Mouse (Mus musculus): Measurements from ENCODE around the gene Kxd1. TPM values are rescaled to one million over a fixed set of nuclear protein-coding genes. Genes with fewer than 3 reads are reported as not detected.

Kxd1 gene
- polyA plus RNA-seq, 1 experiment from 2014 or later, result 57.2 TPM

- no peaks in the 10 kb centered on the region for H3K9me3 ChIP-seq
- H3K4me3 ChIP-seq, result no peak overlapping the region
- H3K4me1 ChIP-seq, result peaks cover 30% of the 10 kb centered on the region
- H3K36me3 ChIP-seq (replicated peaks), result no peaks in the 10 kb centered on the region
- H3K27ac ChIP-seq, result no peak overlapping the region
- 85% methylated on average over 3 of the region's 3 CpGs for WGBS
- H3K27me3 ChIP-seq (ENCODE audit: poor library complexity, severe bottlenecking), result peaks cover 92% of the 10 kb centered on the region
- DNase-seq (ENCODE audit: extremely low spot score, low spot score), result no peak
These were observed 45.8 kb downstream of the Kxd1 start for GRCm38 (mm10) chr8:70481908-70482307.

- DNase-seq (ENCODE audit: extremely low spot score, low spot score), result peak; percentile 59
- peak overlapping the region; percentile 92 for H3K27ac ChIP-seq
- H3K9me3 ChIP-seq, result no peaks in the 10 kb centered on the region
- H3K27me3 ChIP-seq (ENCODE audit: poor library complexity, severe bottlenecking), result peaks cover 47% of the 10 kb centered on the region
- H3K4me3 ChIP-seq, result peak overlapping the region; percentile 94
- peaks cover 29% of the 10 kb centered on the region for H3K4me1 ChIP-seq
- H3K36me3 ChIP-seq (replicated peaks), result peaks cover 14% of the 10 kb centered on the region
- WGBS, result under 1% methylated on average over 21 of the region's 21 CpGs
These were observed 50.3 kb downstream of the Kxd1 start for GRCm38 (mm10) chr8:70477269-70477982.

- H3K27me3 ChIP-seq (ENCODE audit: poor library complexity, severe bottlenecking), result peaks cover 39% of the 10 kb centered on the region
- WGBS, result under 1% methylated on average over 53 of the region's 53 CpGs
- peak within 1 kb of the TSS; percentile 92 for H3K27ac ChIP-seq
- DNase-seq (ENCODE audit: extremely low spot score, low spot score), result peak; percentile 95
- H3K4me3 ChIP-seq, result peak within 1 kb of the TSS; percentile 94
- H3K4me1 ChIP-seq, result peaks cover 29% of the 10 kb centered on the region
- no peaks in the 10 kb centered on the region for H3K9me3 ChIP-seq
- H3K36me3 ChIP-seq (replicated peaks), result peaks cover 17% of the 10 kb centered on the region
These were observed 51.2 kb downstream of the Kxd1 start, which contains the start of gene Klhl26 for GRCm38 (mm10) chr8:70476333-70477268. Klhl26 (minus strand) TSS chr8:70476968.

DNA sequence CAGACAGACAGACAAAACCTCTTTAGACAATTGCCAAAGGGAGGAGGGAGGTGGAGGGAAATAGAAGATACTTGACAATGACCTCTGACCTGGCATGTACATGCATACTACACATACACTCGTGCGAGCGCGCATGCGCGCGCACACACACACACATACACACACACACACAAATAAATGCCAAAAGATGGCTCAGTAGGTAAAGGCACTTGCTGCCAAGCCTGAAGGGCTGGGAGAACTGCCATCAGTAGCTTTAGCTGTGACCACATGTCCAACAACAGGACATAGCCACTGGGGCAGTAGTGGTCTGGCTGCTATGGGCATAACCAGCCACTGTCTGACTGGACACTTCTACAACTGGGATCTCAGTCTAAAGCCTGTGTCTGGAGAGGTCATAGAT lies 55.9 kb downstream of the Kxd1 start:
- no peak for DNase-seq (ENCODE audit: extremely low spot score, low spot score)
- H3K27ac ChIP-seq, result no peak overlapping the region
- no peak overlapping the region for H3K4me3 ChIP-seq
- H3K27me3 ChIP-seq (ENCODE audit: poor library complexity, severe bottlenecking), result no peaks in the 10 kb centered on the region
- no peaks in the 10 kb centered on the region for H3K9me3 ChIP-seq
- over 99% methylated on average over 7 of the region's 7 CpGs for WGBS
- H3K36me3 ChIP-seq (replicated peaks), result peaks cover 20% of the 10 kb centered on the region
- peaks cover 42% of the 10 kb centered on the region for H3K4me1 ChIP-seq

- Histone ChIP-seq H3K27ac (no peak overlapping the region), H3K9me3 (no peaks in the 10 kb centered on the region), H3K4me3 (no peak overlapping the region), H3K36me3 (replicated peaks) (peaks cover 26% of the 10 kb centered on the region), H3K4me1 (peaks cover 36% of the 10 kb centered on the region), H3K27me3 (ENCODE audit: poor library complexity, severe bottlenecking) (no peaks in the 10 kb centered on the region)
- WGBS, result 77% methylated on average over 2 of the region's 2 CpGs
- no peak for DNase-seq (ENCODE audit: extremely low spot score, low spot score)
These were observed 57.8 kb downstream of the Kxd1 start for GRCm38 (mm10) chr8:70469938-70470337.

DNA sequence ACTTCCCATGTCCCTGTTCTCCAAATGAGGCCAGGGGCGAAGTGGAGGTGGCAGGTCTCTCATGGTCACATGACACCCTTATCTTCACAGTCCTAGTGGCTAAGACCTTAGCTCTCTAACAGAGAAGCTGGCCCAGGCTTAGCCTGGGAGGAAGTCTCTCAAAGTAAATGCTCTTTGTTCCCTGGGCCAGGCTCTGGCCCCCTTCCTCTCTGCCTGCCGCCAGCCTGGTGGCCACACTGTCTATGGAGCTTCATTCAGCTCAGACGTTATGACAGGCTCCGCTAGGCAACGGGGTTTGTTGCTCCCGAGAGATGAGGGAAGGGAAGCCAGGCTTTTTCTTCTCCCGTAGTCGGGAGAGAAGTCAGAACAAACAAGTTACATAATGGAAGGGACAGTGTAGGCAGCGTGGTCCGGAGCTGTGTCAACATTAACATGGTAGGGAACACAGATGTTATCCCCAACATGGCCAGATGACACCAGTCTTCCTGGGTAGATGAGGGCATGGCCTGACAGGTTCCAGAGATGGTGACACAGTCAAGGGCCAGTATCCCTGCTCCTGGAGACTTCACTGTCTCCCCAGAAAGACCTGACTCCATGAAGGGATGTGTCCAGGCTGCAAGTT lies 58.4 kb downstream of the Kxd1 start:
- Histone ChIP-seq H3K27ac (no peak overlapping the region; the same call in 1 of the 2 replicates), H3K9me3 (no peaks in the 10 kb centered on the region), H3K4me3 (no peak overlapping the region), H3K27me3 (ENCODE audit: poor library complexity, severe bottlenecking) (no peaks in the 10 kb centered on the region), H3K4me1 (peaks cover 36% of the 10 kb centered on the region), H3K36me3 (replicated peaks) (peaks cover 24% of the 10 kb centered on the region)
- no peak for DNase-seq (ENCODE audit: extremely low spot score, low spot score)
- 72% methylated on average over 10 of the region's 10 CpGs for WGBS

GRCm38 (mm10) chr8:70468733-70469132 lies 59.0 kb downstream of the Kxd1 start:
- 92% methylated on average over 4 of the region's 4 CpGs for WGBS
- H3K4me3 ChIP-seq, result no peak overlapping the region
- no peak overlapping the region for H3K27ac ChIP-seq

GRCm38 (mm10) chr8:70467907-70468306 lies 59.8 kb downstream of the Kxd1 start:
- H3K27ac ChIP-seq, result no peak overlapping the region
- no peak for DNase-seq (ENCODE audit: extremely low spot score, low spot score)
- peaks cover 44% of the 10 kb centered on the region for H3K4me1 ChIP-seq
- H3K36me3 ChIP-seq (replicated peaks), result peaks cover 20% of the 10 kb centered on the region
- no peaks in the 10 kb centered on the region for H3K27me3 ChIP-seq (ENCODE audit: poor library complexity, severe bottlenecking)
- H3K9me3 ChIP-seq, result no peaks in the 10 kb centered on the region
- 67% methylated on average over 1 of the region's 1 CpGs for WGBS
- no peak overlapping the region for H3K4me3 ChIP-seq

More at GRCm38 (mm10) chr8:70468733-70469132, 59.0 kb downstream of the Kxd1 start:
- no peak for DNase-seq (ENCODE audit: extremely low spot score, low spot score)
- H3K36me3 ChIP-seq (replicated peaks), result peaks cover 20% of the 10 kb centered on the region
- H3K27me3 ChIP-seq (ENCODE audit: poor library complexity, severe bottlenecking), result no peaks in the 10 kb centered on the region
- peaks cover 37% of the 10 kb centered on the region for H3K4me1 ChIP-seq
- H3K9me3 ChIP-seq, result no peaks in the 10 kb centered on the region

DNA sequence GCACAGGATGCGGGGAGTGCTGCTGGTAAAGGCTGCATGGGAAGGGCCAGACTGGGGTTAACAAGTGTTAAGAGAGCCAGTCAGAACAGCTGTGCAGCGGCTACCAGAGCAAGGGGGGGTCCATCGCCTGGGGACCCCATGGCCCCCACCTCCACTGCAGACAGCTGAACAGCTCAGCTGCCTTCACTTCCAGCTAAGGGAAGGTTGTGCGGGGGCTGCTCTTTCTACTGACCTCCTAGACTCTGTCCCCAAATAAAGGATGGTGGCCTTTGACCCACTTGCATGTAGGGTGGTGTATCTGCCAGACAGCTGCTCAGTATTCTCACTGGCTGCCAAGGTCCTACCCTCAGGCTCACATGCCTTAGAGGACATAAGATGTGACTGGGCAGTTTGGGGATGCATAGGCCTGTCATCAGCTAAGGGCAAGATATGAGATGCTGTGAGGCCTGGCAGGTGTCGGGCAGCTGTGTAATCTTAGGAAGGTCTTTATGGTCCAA lies 60.5 kb downstream of the Kxd1 start:
- Histone ChIP-seq H3K4me1 (peaks cover 44% of the 10 kb centered on the region), H3K27ac (peak overlapping the region; percentile 31), H3K9me3 (no peaks in the 10 kb centered on the region), H3K27me3 (ENCODE audit: poor library complexity, severe bottlenecking) (no peaks in the 10 kb centered on the region), H3K4me3 (no peak overlapping the region), H3K36me3 (replicated peaks) (peaks cover 14% of the 10 kb centered on the region)
- 75% methylated on average over 5 of the region's 5 CpGs for WGBS
- no peak for DNase-seq (ENCODE audit: extremely low spot score, low spot score)

DNA sequence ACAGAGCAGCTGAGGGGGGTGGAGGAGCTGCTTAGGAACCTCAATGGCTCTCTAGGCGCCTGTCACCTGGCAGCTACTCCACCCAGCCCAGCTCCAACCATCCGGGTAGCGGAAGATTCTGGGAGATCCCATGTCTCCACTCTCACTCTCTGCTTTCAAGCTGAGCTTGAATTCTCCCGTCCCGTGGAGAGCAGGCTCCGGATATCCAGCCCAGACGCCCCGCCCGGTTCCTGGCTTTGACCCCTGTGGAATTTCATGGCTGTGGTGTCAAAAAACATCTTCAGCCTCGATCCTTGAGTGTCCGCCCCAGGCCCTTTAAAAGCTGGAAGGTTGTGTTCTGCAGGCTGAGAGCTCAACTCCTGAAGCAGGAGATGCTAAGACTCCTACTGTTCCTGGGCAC lies 61.0 kb downstream of the Kxd1 start:
- H3K4me1 ChIP-seq, result peaks cover 46% of the 10 kb centered on the region
- no peaks in the 10 kb centered on the region for H3K27me3 ChIP-seq (ENCODE audit: poor library complexity, severe bottlenecking)
- WGBS, result 70% methylated on average over 11 of the region's 11 CpGs
- H3K27ac ChIP-seq, result peak overlapping the region; percentile 31
- no peak for DNase-seq (ENCODE audit: extremely low spot score, low spot score)
- no peaks in the 10 kb centered on the region for H3K9me3 ChIP-seq
- H3K36me3 ChIP-seq (replicated peaks), result peaks cover 13% of the 10 kb centered on the region
- no peak overlapping the region for H3K4me3 ChIP-seq

DNA sequence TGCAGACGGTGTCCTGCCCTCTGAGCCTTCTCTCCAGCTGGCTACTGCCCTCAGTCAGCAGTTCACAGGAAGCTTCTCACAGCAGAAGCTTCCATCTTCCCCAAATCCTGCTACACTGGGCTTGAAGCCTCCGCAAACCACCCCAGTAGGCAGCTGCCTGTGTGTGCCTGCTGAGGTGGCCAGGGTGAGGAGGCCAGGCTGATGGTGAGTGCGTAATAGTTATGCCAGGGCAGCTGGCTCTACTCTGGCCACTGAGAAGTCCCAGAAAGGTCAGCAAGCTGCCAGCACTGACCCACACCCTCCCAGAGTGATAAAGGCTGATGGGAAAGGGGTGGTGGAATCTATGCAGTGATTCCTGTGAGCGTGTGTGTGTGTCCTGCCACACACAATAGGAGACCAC lies 61.5 kb downstream of the Kxd1 start:
- Histone ChIP-seq H3K9me3 (no peaks in the 10 kb centered on the region), H3K27ac (0 out of 2 replicates have a peak overlapping the region, but pooled peaks have one; percentile 31)
- WGBS, result 85% methylated on average over 4 of the region's 4 CpGs

GRCm38 (mm10) chr8:70465701-70466100 lies 62.1 kb downstream of the Kxd1 start:
- Histone ChIP-seq H3K36me3 (replicated peaks) (peaks cover 12% of the 10 kb centered on the region), H3K27me3 (ENCODE audit: poor library complexity, severe bottlenecking) (no peaks in the 10 kb centered on the region), H3K27ac (no peak overlapping the region), H3K4me3 (no peak overlapping the region), H3K9me3 (no peaks in the 10 kb centered on the region), H3K4me1 (peaks cover 51% of the 10 kb centered on the region)
- WGBS, result 96% methylated on average over 4 of the region's 4 CpGs
- no peak for DNase-seq (ENCODE audit: extremely low spot score, low spot score)

More for the DNA sequence above, 61.5 kb downstream of the Kxd1 start:
- Histone ChIP-seq H3K36me3 (replicated peaks) (peaks cover 13% of the 10 kb centered on the region), H3K4me1 (peaks cover 47% of the 10 kb centered on the region), H3K27me3 (ENCODE audit: poor library complexity, severe bottlenecking) (no peaks in the 10 kb centered on the region), H3K4me3 (no peak overlapping the region)
- DNase-seq (ENCODE audit: extremely low spot score, low spot score), result no peak
